Mouse (Mus musculus) neutrophil, adult 5-6 weeks (primary cell): ENCODE results near the gene Adgrg1. TPM values are rescaled to one million over a fixed set of nuclear protein-coding genes. Genes with fewer than 3 reads are reported as not detected.
A peak's percentile ranks its signal among the peaks of the same experiment; 100 is the strongest.

ENCODE experiments used
- ATAC-seq: fragments of 151-379, 151-347 bp; 2 replicates; pipeline ENCODE4 v1.8.0; 2017; ENCODE audit warnings: mild to moderate bottlenecking, moderate TSS enrichment; ENCODE audit not compliant: insufficient number of reproducible peaks, poor library complexity, low FRiP score, severe bottlenecking; ENCODE audit errors: extremely low read depth
- total RNA-seq: library from RNA; stranded (forward); fragments of 200-1000 nt; gene quantifications from 2 replicates; pipeline ENCODE4 v1.2.3, GENCODE M21; 2017

Adgrg1 gene
- total RNA-seq, 1 experiment from 2014 or later: 2.3 TPM

- ATAC-seq: no peak
Measured at GRCm38 (mm10) chr8:94973270-94973669, 1.3 kb upstream of the Adgrg1 start.

GRCm38 (mm10) chr8:94973786-94974185 is 765 bp upstream of the Adgrg1 start:
- ATAC-seq: no peak

DNA sequence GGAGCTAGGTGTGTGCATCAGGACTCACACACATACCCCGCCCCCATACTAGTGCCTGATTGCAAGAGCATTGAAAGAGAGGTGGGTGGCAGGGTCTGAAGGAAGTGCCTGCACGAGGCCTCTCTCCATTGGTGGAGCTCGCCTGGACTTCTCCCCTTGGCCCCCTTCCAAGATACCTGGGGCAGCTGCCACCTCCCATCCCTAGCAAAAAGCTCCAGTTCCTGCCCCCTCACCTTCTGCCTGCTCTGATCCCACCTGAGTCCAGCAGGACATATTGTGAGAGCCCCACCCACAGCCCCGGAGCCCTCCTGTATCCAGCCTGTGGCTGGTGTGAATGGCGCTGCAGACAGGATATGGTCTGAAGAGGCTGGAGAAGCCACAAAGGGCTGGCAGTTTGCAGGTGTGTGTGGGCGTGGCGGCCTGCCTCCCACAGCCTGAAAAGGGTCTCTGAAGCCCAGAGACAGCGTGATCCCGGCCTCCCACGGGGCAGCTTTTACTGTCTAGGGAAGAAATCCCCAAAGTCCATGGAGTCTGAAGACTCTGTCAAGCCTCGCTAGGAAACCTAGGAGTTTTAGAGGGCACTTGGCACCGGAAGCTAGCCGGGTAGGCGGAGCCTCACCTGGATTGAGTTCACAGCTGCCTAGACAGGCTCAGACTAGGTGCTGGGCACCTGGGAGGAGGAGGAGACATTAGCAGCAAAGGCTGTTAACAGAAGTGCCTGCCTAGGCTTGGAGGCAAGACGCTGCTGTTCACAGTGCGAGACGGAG is 2.3 kb downstream of the Adgrg1 start:
- ATAC-seq: peak; percentile 14; the same call in 1 of the 2 replicates

DNA sequence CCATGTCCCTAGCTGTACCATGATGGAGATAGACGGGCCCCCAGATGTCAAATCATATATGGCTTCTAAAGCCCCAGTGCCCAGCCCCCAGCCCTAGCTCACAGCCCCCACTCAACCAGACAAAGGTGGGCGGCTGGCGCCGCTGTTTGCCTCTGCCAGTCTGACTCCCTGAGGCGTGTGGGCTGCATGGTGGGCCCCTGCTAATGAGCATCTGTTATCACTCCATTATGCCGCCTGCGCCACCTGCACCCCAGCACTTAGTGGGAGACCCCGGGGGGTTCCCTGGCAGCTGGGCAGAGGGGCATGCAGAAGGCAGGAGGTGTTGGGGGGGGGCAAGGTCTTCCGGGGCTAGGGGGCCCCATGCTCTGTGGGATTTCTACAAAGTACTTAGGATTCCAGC is 3.6 kb downstream of the Adgrg1 start:
- ATAC-seq: no peak

- no peak for ATAC-seq
Measured at GRCm38 (mm10) chr8:94978593-94979319, 4.2 kb downstream of the Adgrg1 start.

- no peak for ATAC-seq
Measured at GRCm38 (mm10) chr8:94980176-94980575, 5.6 kb downstream of the Adgrg1 start.

- ATAC-seq: no peak
Measured at GRCm38 (mm10) chr8:94980976-94981375, 6.4 kb downstream of the Adgrg1 start.

DNA sequence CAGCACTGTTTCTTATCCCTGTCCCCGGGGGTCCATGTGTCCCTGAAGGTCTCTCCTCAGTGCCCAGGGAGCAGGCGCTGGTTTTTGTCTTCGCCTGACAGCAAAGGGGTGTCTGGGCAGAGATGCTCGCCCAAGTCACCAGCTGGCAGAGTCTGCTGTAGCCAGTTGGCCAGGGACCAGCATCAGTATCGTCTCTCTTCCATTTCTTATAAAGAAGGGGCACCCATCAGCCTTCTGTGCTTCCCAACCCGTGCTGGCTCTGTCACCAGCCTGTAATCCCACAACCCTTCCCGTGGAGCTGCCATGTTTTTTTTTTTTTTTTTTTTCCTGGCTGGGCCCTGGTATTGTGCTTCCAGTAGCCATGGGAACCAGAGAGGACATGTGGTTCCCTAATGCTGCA is 7.3 kb downstream of the Adgrg1 start:
- no peak for ATAC-seq

GRCm38 (mm10) chr8:94983146-94983545 is 8.6 kb downstream of the Adgrg1 start:
- no peak for ATAC-seq

- ATAC-seq: no peak
Measured at GRCm38 (mm10) chr8:94983881-94984516, 9.4 kb downstream of the Adgrg1 start.

DNA sequence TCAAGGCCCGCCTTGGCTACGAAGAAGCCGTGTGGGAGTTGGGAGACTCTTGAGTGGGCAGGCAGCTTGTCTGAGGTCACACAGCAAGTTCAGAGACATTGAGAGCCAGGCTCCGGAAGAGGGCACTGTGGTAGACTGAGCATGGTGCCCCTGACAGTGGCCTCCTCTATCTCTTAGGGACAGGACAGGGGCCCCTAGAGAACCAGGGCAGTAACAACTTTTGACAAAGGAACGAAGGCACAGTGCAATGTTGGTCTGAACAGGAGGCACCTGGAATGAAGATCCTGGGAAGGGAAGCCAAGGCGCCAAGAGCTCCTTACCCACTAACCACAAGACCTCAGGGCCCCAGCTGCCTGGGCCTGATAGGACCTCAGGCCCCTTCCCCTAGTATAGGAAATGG is 10.5 kb downstream of the Adgrg1 start:
- peak; percentile 26; the same call in 1 of the 2 replicates for ATAC-seq

DNA sequence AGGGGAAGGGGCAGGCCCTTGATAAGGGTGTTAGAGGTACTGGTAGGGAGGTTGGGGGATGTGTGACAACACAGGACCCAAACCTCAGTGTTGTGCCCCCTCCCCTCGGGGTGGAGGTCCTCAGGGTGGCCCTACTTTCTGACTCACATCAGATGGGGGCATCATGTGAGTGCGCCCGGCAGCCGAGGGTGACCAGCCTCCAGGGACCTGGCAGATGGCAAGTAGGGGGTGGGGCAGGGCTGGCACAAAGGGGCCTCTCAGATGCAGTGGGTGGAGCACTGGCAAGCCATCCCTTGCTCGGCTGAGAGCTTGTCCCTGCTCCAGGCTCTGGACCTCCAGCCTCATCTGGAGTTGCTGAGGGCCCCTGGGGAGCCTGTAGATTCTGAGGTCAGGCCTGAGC is 12.1 kb downstream of the Adgrg1 start:
- peak; percentile 3; the same call in 1 of the 2 replicates for ATAC-seq

- ATAC-seq: no peak
Measured at GRCm38 (mm10) chr8:94987553-94987952, 13.0 kb downstream of the Adgrg1 start.

- 0 out of 2 replicates have a peak, but pooled peaks have one; percentile 4 for ATAC-seq
Measured at GRCm38 (mm10) chr8:94988619-94989018, 14.1 kb downstream of the Adgrg1 start.

- no peak for ATAC-seq
Measured at GRCm38 (mm10) chr8:94989711-94990110, 15.2 kb downstream of the Adgrg1 start.

GRCm38 (mm10) chr8:94990598-94991453 is 16.3 kb downstream of the Adgrg1 start:
- no peak for ATAC-seq

DNA sequence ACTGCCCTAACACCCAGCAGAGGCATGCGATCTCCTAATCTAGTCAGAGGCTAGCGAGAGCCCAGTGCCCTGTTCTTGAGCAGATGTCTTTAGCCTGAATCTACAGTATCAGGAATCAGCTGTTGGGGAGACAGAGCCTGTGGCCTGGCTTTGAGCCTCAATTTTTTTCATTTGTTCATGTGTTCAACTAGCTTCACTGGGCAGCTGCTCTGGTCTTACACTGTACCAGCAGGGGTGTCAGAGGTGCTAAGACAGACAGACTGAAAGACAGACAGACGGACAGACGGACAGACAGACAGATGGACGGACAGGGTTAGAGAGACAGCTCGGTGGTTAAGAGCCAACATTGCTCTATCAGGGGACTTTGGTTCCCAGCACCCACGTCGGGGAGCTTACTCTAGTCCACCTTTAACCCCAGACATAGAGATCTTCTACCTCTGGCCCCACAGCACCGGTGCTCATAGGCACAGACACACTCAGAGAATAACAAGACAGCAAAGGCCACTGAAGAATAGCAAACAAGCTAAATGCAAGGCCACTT is 17.0 kb downstream of the Adgrg1 start:
- no peak for ATAC-seq

- ATAC-seq: no peak
Measured at GRCm38 (mm10) chr8:94992010-94992409, 17.5 kb downstream of the Adgrg1 start.

DNA sequence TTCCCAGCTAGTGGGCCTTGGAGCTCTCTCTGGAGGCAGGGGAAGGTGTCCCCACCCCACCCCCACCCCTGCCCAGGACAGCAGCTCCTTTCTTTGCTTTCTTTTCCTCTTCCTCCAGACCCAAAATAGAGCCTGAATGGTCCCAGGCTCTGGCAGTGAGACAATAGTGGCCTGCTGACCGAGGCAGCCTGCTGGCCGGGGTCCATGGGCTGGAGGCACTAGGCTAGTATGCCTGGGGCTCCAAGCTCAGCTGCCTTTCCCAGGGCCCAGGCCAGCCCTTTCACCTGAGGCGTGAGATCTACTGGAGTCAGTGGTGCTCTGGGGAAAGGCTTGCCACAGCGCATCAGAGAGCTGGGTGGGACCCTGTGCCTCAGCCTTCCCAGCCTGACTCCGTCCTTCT is 18.0 kb downstream of the Adgrg1 start:
- ATAC-seq: no peak
